Mouse (Mus musculus) neural tube, embryonic 14.5 days (tissue): ENCODE results near the gene Pde10a. TPM values are rescaled to one million over a fixed set of nuclear protein-coding genes. Genes with fewer than 3 reads are reported as not detected.

ENCODE experiments used
- ATAC-seq: fragments of 200-750 bp; cut with Nextera tagmentation; 2 replicates; pipeline ENCODE4 v1.8.0; 2017; ENCODE audit warnings: low read depth, mild to moderate bottlenecking, moderate TSS enrichment, moderate library complexity
- H3K27ac ChIP-seq: fragments of 300-500 bp; sonication (generic); 2 replicates; pipeline ENCODE4 v1.5.1; 2014; ENCODE audit warnings: low read depth, mild to moderate bottlenecking, control low read depth, low read length, moderate library complexity, mixed read lengths
- H3K27me3 ChIP-seq: fragments of 300-500 bp; sonication (generic); 2 replicates; pipeline ENCODE4 v1.6.1; 2014; ENCODE audit warnings: low read length; ENCODE audit not compliant: control insufficient read depth, insufficient read depth
- H3K36me3 ChIP-seq: fragments of 300-500 bp; sonication (generic); 2 replicates; pipeline ENCODE4 v1.6.1; 2014; ENCODE audit warnings: low read length, mixed read lengths; ENCODE audit not compliant: control insufficient read depth, insufficient read depth
- H3K4me1 ChIP-seq: fragments of 300-500 bp; sonication (generic); 2 replicates; pipeline ENCODE4 v1.6.1; 2014; ENCODE audit warnings: low read length; ENCODE audit not compliant: control insufficient read depth, insufficient read depth
- H3K4me2 ChIP-seq: fragments of 300-500 bp; sonication (generic); 2 replicates; pipeline ENCODE4 v1.6.1; 2014; ENCODE audit warnings: mild to moderate bottlenecking, low read depth, low read length, control low read depth
- H3K4me3 ChIP-seq: fragments of 300-500 bp; sonication (generic); 2 replicates; pipeline ENCODE4 v1.5.1; 2014; ENCODE audit warnings: low read depth, low read length, control low read depth, mixed read lengths
- H3K9ac ChIP-seq: fragments of 300-500 bp; sonication (generic); replicated peaks from 2 replicates; pipeline ENCODE4 v1.6.1; 2014; ENCODE audit warnings: low read depth, mild to moderate bottlenecking, control low read depth, low read length, mixed read lengths
- H3K9me3 ChIP-seq: fragments of 300-500 bp; sonication (generic); 2 replicates; pipeline ENCODE4 v1.6.1; 2016; ENCODE audit warnings: low read length; ENCODE audit not compliant: control insufficient read depth
- WGBS: fragments of 180-500 bp; shearing (Covaris S2); extraction: QIAGEN DNeasy Blood & Tissue Kit; methylation state at CpG from one replicate; pipeline ENCODE4 v1.1.7; 2014; 5-methylcytosine and 5-hydroxymethylcytosine counted together
- polyA plus RNA-seq: library from polyadenylated mRNA; unstranded; fragments of >200 nt; fragmentation: Nextera tagmentation; extraction: Ambion mirVana; gene quantifications from 2 replicates; pipeline ENCODE4 v1.2.1, GENCODE M21; 2014

Pde10a gene
- polyA plus RNA-seq, 1 experiment from 2014 or later: 16.2 TPM

- no peaks in the 10 kb centered on the region for H3K36me3 ChIP-seq
Observed at GRCm38 (mm10) chr17:8778839-8779238, 253.7 kb downstream of the Pde10a start.

GRCm38 (mm10) chr17:8780484-8780883 lies 255.3 kb downstream of the Pde10a start:
- Histone ChIP-seq H3K27ac (no peak overlapping the region), H3K4me1 (no peaks in the 10 kb centered on the region), H3K27me3 (no peaks in the 10 kb centered on the region), H3K4me3 (no peak overlapping the region), H3K36me3 (no peaks in the 10 kb centered on the region), H3K9me3 (no peaks in the 10 kb centered on the region), H3K4me2 (no peak overlapping the region), H3K9ac (no peak overlapping the region)
- WGBS: 86% methylated on average over 4 of the region's 4 CpGs
- no peak for ATAC-seq

More at GRCm38 (mm10) chr17:8778839-8779238, 253.7 kb downstream of the Pde10a start:
- no peaks in the 10 kb centered on the region for H3K9me3 ChIP-seq
- H3K4me3 ChIP-seq: no peak overlapping the region
- ATAC-seq: no peak
- no peaks in the 10 kb centered on the region for H3K27me3 ChIP-seq
- 67% methylated on average over 5 of the region's 5 CpGs for WGBS
- H3K9ac ChIP-seq: no peak overlapping the region
- no peaks in the 10 kb centered on the region for H3K4me1 ChIP-seq
- no peak overlapping the region for H3K4me2 ChIP-seq
- no peak overlapping the region for H3K27ac ChIP-seq

GRCm38 (mm10) chr17:8781040-8781439 lies 255.9 kb downstream of the Pde10a start:
- Histone ChIP-seq H3K27ac (no peak overlapping the region), H3K36me3 (no peaks in the 10 kb centered on the region), H3K4me1 (no peaks in the 10 kb centered on the region), H3K27me3 (no peaks in the 10 kb centered on the region), H3K4me2 (no peak overlapping the region), H3K9ac (no peak overlapping the region), H3K9me3 (no peaks in the 10 kb centered on the region), H3K4me3 (no peak overlapping the region)
- 98% methylated on average over 2 of the region's 2 CpGs for WGBS
- no peak for ATAC-seq

- Histone ChIP-seq H3K4me3 (no peak overlapping the region), H3K4me2 (no peak overlapping the region), H3K9ac (no peak overlapping the region), H3K27me3 (no peaks in the 10 kb centered on the region), H3K9me3 (no peaks in the 10 kb centered on the region), H3K27ac (no peak overlapping the region), H3K36me3 (no peaks in the 10 kb centered on the region), H3K4me1 (no peaks in the 10 kb centered on the region)
- WGBS: 81% methylated on average over 1 of the region's 1 CpGs
- no peak for ATAC-seq
Observed at GRCm38 (mm10) chr17:8781576-8781975, 256.4 kb downstream of the Pde10a start.

GRCm38 (mm10) chr17:8785908-8786307 lies 260.7 kb downstream of the Pde10a start:
- no peak overlapping the region for H3K4me2 ChIP-seq
- ATAC-seq: no peak
- no peak overlapping the region for H3K4me3 ChIP-seq
- no peaks in the 10 kb centered on the region for H3K36me3 ChIP-seq
- no peak overlapping the region for H3K27ac ChIP-seq
- H3K9me3 ChIP-seq: no peaks in the 10 kb centered on the region
- no peaks in the 10 kb centered on the region for H3K27me3 ChIP-seq
- no peak overlapping the region for H3K9ac ChIP-seq
- WGBS: 67% methylated on average over 6 of the region's 6 CpGs
- no peaks in the 10 kb centered on the region for H3K4me1 ChIP-seq

- Histone ChIP-seq H3K4me2 (no peak overlapping the region), H3K27ac (no peak overlapping the region), H3K4me3 (no peak overlapping the region), H3K9ac (no peak overlapping the region), H3K4me1 (no peaks in the 10 kb centered on the region), H3K36me3 (no peaks in the 10 kb centered on the region), H3K9me3 (no peaks in the 10 kb centered on the region), H3K27me3 (no peaks in the 10 kb centered on the region)
- 89% methylated on average over 4 of the region's 4 CpGs for WGBS
- no peak for ATAC-seq
Observed at GRCm38 (mm10) chr17:8786484-8786883, 261.3 kb downstream of the Pde10a start.

- no peaks in the 10 kb centered on the region for H3K4me1 ChIP-seq
- H3K36me3 ChIP-seq: no peaks in the 10 kb centered on the region
- H3K27me3 ChIP-seq: no peaks in the 10 kb centered on the region
- H3K9me3 ChIP-seq: no peaks in the 10 kb centered on the region
- H3K27ac ChIP-seq: no peak overlapping the region
- no peak overlapping the region for H3K4me2 ChIP-seq
- 76% methylated on average over 8 of the region's 8 CpGs for WGBS
- no peak overlapping the region for H3K4me3 ChIP-seq
- no peak overlapping the region for H3K9ac ChIP-seq
- no peak for ATAC-seq
Observed at GRCm38 (mm10) chr17:8787762-8788161, 262.6 kb downstream of the Pde10a start.

- ATAC-seq: no peak
- WGBS: 71% methylated on average over 4 of the region's 4 CpGs
Observed at GRCm38 (mm10) chr17:8791561-8791960, 266.4 kb downstream of the Pde10a start.

GRCm38 (mm10) chr17:8792611-8793010 lies 267.4 kb downstream of the Pde10a start:
- Histone ChIP-seq H3K9me3 (no peaks in the 10 kb centered on the region), H3K4me1 (no peaks in the 10 kb centered on the region), H3K4me2 (no peak overlapping the region), H3K27me3 (peaks cover 3% of the 10 kb centered on the region), H3K27ac (no peak overlapping the region), H3K9ac (no peak overlapping the region), H3K36me3 (no peaks in the 10 kb centered on the region), H3K4me3 (no peak overlapping the region)
- no peak for ATAC-seq
- WGBS: 75% methylated on average over 7 of the region's 7 CpGs

More at GRCm38 (mm10) chr17:8791561-8791960, 266.4 kb downstream of the Pde10a start:
- no peak overlapping the region for H3K4me2 ChIP-seq
- no peaks in the 10 kb centered on the region for H3K4me1 ChIP-seq
- no peaks in the 10 kb centered on the region for H3K9me3 ChIP-seq
- no peak overlapping the region for H3K27ac ChIP-seq
- H3K9ac ChIP-seq: no peak overlapping the region
- no peaks in the 10 kb centered on the region for H3K27me3 ChIP-seq
- no peaks in the 10 kb centered on the region for H3K36me3 ChIP-seq
- no peak overlapping the region for H3K4me3 ChIP-seq
